Mouse (Mus musculus) lung, adult 2 months (tissue): ENCODE results near the gene Tenm4.

Experiments
- CTCF ChIP-seq: fragments of 200-500 bp; IDR thresholded peaks from 2 replicates; pipeline ENCODE4 v1.5.1; 2011; ENCODE audit warnings: mild to moderate bottlenecking, low read length, control low read depth; ENCODE audit not compliant: insufficient read depth
- POLR2A ChIP-seq: fragments of 200-500 bp; IDR thresholded peaks from 2 replicates; pipeline ENCODE4 v1.6.1; 2011; ENCODE audit warnings: low read depth, mild to moderate bottlenecking, control low read depth, low read length, borderline replicate concordance; ENCODE audit errors: extremely low read depth

GRCm38 (mm10) chr7:96959168-96959567 is 788.1 kb downstream of the Tenm4 start:
- no peak for TF ChIP-seq CTCF
- no peak for TF ChIP-seq POLR2A
